Mouse (Mus musculus) forebrain, embryonic 16.5 days (tissue): ENCODE data around the gene Lcn8. TPM values are rescaled to one million over a fixed set of nuclear protein-coding genes. Genes with fewer than 3 reads are reported as not detected.
"Not testable (repeated sequence)": the region's sequence is repeated elsewhere in the genome, so short reads cannot be mapped to it uniquely, and the experiment has no call there.

Source experiments
- ATAC-seq: fragments of 200-750 bp; cut with Nextera tagmentation; 2 replicates; pipeline ENCODE4 v1.8.0; 2017; ENCODE audit warnings: mild to moderate bottlenecking, moderate library complexity
- H3K27ac ChIP-seq: fragments of 300-500 bp; sonication (generic); 2 replicates; pipeline ENCODE4 v1.5.1; 2014; ENCODE audit warnings: low read length, control low read depth
- H3K27me3 ChIP-seq: fragments of 300-500 bp; sonication (generic); replicated peaks from 2 replicates; pipeline ENCODE4 v1.6.1; 2014; ENCODE audit warnings: low read length; ENCODE audit not compliant: control insufficient read depth, insufficient read depth
- H3K36me3 ChIP-seq: fragments of 300-500 bp; sonication (generic); 2 replicates; pipeline ENCODE4 v1.6.1; 2014; ENCODE audit not compliant: control insufficient read depth, insufficient read depth
- H3K4me1 ChIP-seq: fragments of 300-500 bp; sonication (generic); replicated peaks from 2 replicates; pipeline ENCODE4 v1.6.1; 2014; ENCODE audit warnings: low read length; ENCODE audit not compliant: control insufficient read depth, insufficient read depth
- H3K4me2 ChIP-seq: fragments of 300-500 bp; sonication (generic); 2 replicates; pipeline ENCODE4 v1.6.1; 2014; ENCODE audit warnings: mild to moderate bottlenecking, low read length, control low read depth
- H3K4me3 ChIP-seq: fragments of 300-500 bp; sonication (generic); replicated peaks from 2 replicates; pipeline ENCODE4 v1.5.1; 2014; ENCODE audit warnings: mild to moderate bottlenecking, low read length, control low read depth
- H3K9ac ChIP-seq: fragments of 300-500 bp; sonication (generic); replicated peaks from 2 replicates; pipeline ENCODE4 v1.6.1; 2014; ENCODE audit warnings: low read depth, low read length, control low read depth
- H3K9me3 ChIP-seq: fragments of 300-500 bp; sonication (generic); 2 replicates; pipeline ENCODE4 v1.6.1; 2016; ENCODE audit warnings: low read length; ENCODE audit not compliant: control insufficient read depth
- WGBS: fragments of 180-500 bp; shearing (Covaris S2); extraction: QIAGEN DNeasy Blood & Tissue Kit; methylation state at CpG from one replicate; pipeline ENCODE4 v1.1.7; 2014; 5-methylcytosine and 5-hydroxymethylcytosine counted together
- polyA plus RNA-seq: library from polyadenylated mRNA; unstranded; fragments of >200 nt; fragmentation: Nextera tagmentation; extraction: Ambion mirVana; gene quantifications from 2 replicates; pipeline ENCODE4 v1.2.1, GENCODE M21; 2015

The Lcn8 gene
- polyA plus RNA-seq, 1 experiment from 2014 or later, result not detected

GRCm38 (mm10) chr2:25698696-25699095 is 45.8 kb downstream of the Lcn8 start:
- H3K4me2 ChIP-seq, result no peak overlapping the region
- H3K4me1 ChIP-seq, result no peaks in the 10 kb centered on the region
- WGBS, result 96% methylated on average over 2 of the region's 2 CpGs
- no peak for ATAC-seq
- H3K27me3 ChIP-seq, result no peaks in the 10 kb centered on the region
- no peak overlapping the region for H3K4me3 ChIP-seq
- no peak overlapping the region for H3K27ac ChIP-seq
- no peaks in the 10 kb centered on the region for H3K36me3 ChIP-seq
- no peaks in the 10 kb centered on the region for H3K9me3 ChIP-seq
- H3K9ac ChIP-seq, result no peak overlapping the region

GRCm38 (mm10) chr2:25699743-25700142 is 46.8 kb downstream of the Lcn8 start, which contains the start of gene Obp2a:
Gene Obp2a (plus strand): TSS chr2:25700043.
- WGBS, result 76% methylated on average over 3 of the region's 3 CpGs
- not testable (repeated sequence) for H3K4me3 ChIP-seq

GRCm38 (mm10) chr2:25701001-25701400 is 48.1 kb downstream of the Lcn8 start:
- Histone ChIP-seq H3K4me2 (no peak overlapping the region), H3K9me3 (no peaks in the 10 kb centered on the region), H3K4me1 (no peaks in the 10 kb centered on the region), H3K27me3 (no peaks in the 10 kb centered on the region), H3K4me3 (no peak overlapping the region), H3K36me3 (no peaks in the 10 kb centered on the region), H3K27ac (no peak overlapping the region), H3K9ac (no peak overlapping the region)
- 76% methylated on average over 5 of the region's 5 CpGs for WGBS
- no peak for ATAC-seq

More at GRCm38 (mm10) chr2:25699743-25700142, 46.8 kb downstream of the Lcn8 start, which contains the start of gene Obp2a:
- H3K36me3 ChIP-seq, H3K9ac ChIP-seq, H3K9me3 ChIP-seq, H3K4me2 ChIP-seq, ATAC-seq, H3K27ac ChIP-seq, H3K27me3 ChIP-seq, H3K4me1 ChIP-seq: not testable (repeated sequence)

- H3K36me3 ChIP-seq, result no peaks in the 10 kb centered on the region
- no peak overlapping the region for H3K4me2 ChIP-seq
- ATAC-seq, result no peak
- no peaks in the 10 kb centered on the region for H3K9me3 ChIP-seq
- 92% methylated on average over 4 of the region's 4 CpGs for WGBS
- H3K27me3 ChIP-seq, result no peaks in the 10 kb centered on the region
- H3K9ac ChIP-seq, result no peak overlapping the region
- no peak overlapping the region for H3K27ac ChIP-seq
- H3K4me3 ChIP-seq, result no peak overlapping the region
- peaks cover 9% of the 10 kb centered on the region for H3K4me1 ChIP-seq
Observed at GRCm38 (mm10) chr2:25703706-25704105, 50.8 kb downstream of the Lcn8 start.

Other genes with a start within 250 kb of the Lcn8 start
- 0.31 TPM in 1 of 2 replicates, not detected in the other for gene Fut7, start 229.9 kb upstream of the Lcn8 start, polyA plus RNA-seq
- 12.2 and 14.9 TPM in 2 replicates for gene Abca2, start 224.4 kb upstream of the Lcn8 start, polyA plus RNA-seq
- 2.4 and 4.6 TPM in 2 replicates for gene Clic3, start 196.3 kb upstream of the Lcn8 start, polyA plus RNA-seq
- gene Paxx, start 192.0 kb upstream of the Lcn8 start, polyA plus RNA-seq, result 89.2 and 108 TPM in 2 replicates
- 212 and 217 TPM in 2 replicates for gene Ptgds, start 183.1 kb upstream of the Lcn8 start, polyA plus RNA-seq
- gene Lcn12, start 159.2 kb upstream of the Lcn8 start, polyA plus RNA-seq, result not detected in 2 replicates
- 133 and 156 TPM in 2 replicates for gene Fbxw5, start 152.4 kb upstream of the Lcn8 start, polyA plus RNA-seq
- gene C8g, start 151.4 kb upstream of the Lcn8 start, polyA plus RNA-seq, result 4.4 and 4.5 TPM in 2 replicates
- 26.8 and 29.5 TPM in 2 replicates for gene Traf2, start 106.2 kb upstream of the Lcn8 start, polyA plus RNA-seq
- gene Edf1, start 95.3 kb upstream of the Lcn8 start, polyA plus RNA-seq, result 327 and 359 TPM in 2 replicates
- 1.0 and 2.8 TPM in 2 replicates for gene Mamdc4, start 78.3 kb upstream of the Lcn8 start, polyA plus RNA-seq
- gene Phpt1, start 77.9 kb upstream of the Lcn8 start, polyA plus RNA-seq, result 141 and 145 TPM in 2 replicates
- gene Ajm1, start 71.4 kb upstream of the Lcn8 start, polyA plus RNA-seq, result 5.8 and 7.7 TPM in 2 replicates
- 67.5 and 73.6 TPM in 2 replicates for gene Rabl6, start 44.6 kb upstream of the Lcn8 start, polyA plus RNA-seq
- 0.17 and 0.24 TPM in 2 replicates for gene Ccdc183, start 35.4 kb upstream of the Lcn8 start, polyA plus RNA-seq
- 20.6 and 28.9 TPM in 2 replicates for gene Tmem141, start 31.1 kb upstream of the Lcn8 start, polyA plus RNA-seq
- gene Fcna, start 25.1 kb upstream of the Lcn8 start, polyA plus RNA-seq, result 2.3 and 4.1 TPM in 2 replicates
- not detected in 2 replicates for gene Lcn5, start 4.8 kb downstream of the Lcn8 start, polyA plus RNA-seq
- gene Lcn6, start 23.7 kb downstream of the Lcn8 start, polyA plus RNA-seq, result not detected in 2 replicates
- gene Lcn10, start 29.6 kb downstream of the Lcn8 start, polyA plus RNA-seq, result not detected in 2 replicates
- gene Obp2a, start 46.9 kb downstream of the Lcn8 start, polyA plus RNA-seq, result not detected in 2 replicates
- 105 and 127 TPM in 2 replicates for gene Bmyc, start 53.6 kb downstream of the Lcn8 start, polyA plus RNA-seq
- gene Obp2b, start 83.9 kb downstream of the Lcn8 start, polyA plus RNA-seq, result not detected in 2 replicates
- gene Lcn3, start 112.4 kb downstream of the Lcn8 start, polyA plus RNA-seq, result not detected in 2 replicates
- gene Lcn11, start 123.9 kb downstream of the Lcn8 start, polyA plus RNA-seq, result not detected in 2 replicates
- gene Gm13539, start 129.1 kb downstream of the Lcn8 start, polyA plus RNA-seq, result not detected in 2 replicates
- not detected in 2 replicates for gene Glt6d1, start 162.7 kb downstream of the Lcn8 start, polyA plus RNA-seq
- not detected in 2 replicates for gene Lcn9, start 170.0 kb downstream of the Lcn8 start, polyA plus RNA-seq
- gene Sohlh1, start 194.1 kb downstream of the Lcn8 start, polyA plus RNA-seq, result not detected in 2 replicates
- gene Kcnt1, start 210.6 kb downstream of the Lcn8 start, polyA plus RNA-seq, result 6.0 and 13.3 TPM in 2 replicates